7 mouse cellular contexts compared by ENCODE assay signal in genomic region chr1:132008881-132009644, GRCm38 (mm10). TPM values are rescaled to one million over a fixed set of nuclear protein-coding genes. Genes with fewer than 3 reads are reported as not detected.
DNase-seq lines count a peak whose midpoint lies in the region; ATAC-seq and TF ChIP-seq lines count a peak whose summit lies in the region.

No protein-coding gene starts in this region.

- no peaks in the 10 kb centered on the region for H3K27me3 ChIP-seq in spleen, adult 2 months (ENCODE audit: control insufficient read depth, insufficient read depth, low read length)
- H3K27me3 ChIP-seq in forebrain, embryonic 12.5 days, result no peaks in the 10 kb centered on the region
- H3K27me3 ChIP-seq in liver, embryonic 14.5 days (ENCODE audit: control insufficient read depth, insufficient read depth, low read length), result no peaks in the 10 kb centered on the region

- 5% methylated on average over 8 of the region's 8 CpGs for WGBS in spleen, adult 2 months
- 32% methylated on average over 8 of the region's 8 CpGs for WGBS in forebrain, embryonic 12.5 days
- WGBS in liver, embryonic 14.5 days (ENCODE audit: insufficient replicate concordance), result 15% methylated on average over 8 of the region's 8 CpGs

- TF ChIP-seq CTCF in spleen, adult 2 months (IDR thresholded peaks at IDR 0.05; ENCODE audit: extremely low read depth, insufficient read depth, insufficient read length, insufficient replicate concordance), result no peak
- TF ChIP-seq CTCF in liver, embryonic 14.5 days (IDR thresholded peaks at IDR 0.05; ENCODE audit: low read depth), result no peak

- no peak for ATAC-seq in forebrain, embryonic 12.5 days (ENCODE audit: low FRiP score)
- no peak for ATAC-seq in liver, embryonic 14.5 days (ENCODE audit: insufficient read depth)

- peak overlapping the region; percentile 79 for H3K4me2 ChIP-seq in forebrain, embryonic 12.5 days
- H3K4me2 ChIP-seq in liver, embryonic 14.5 days (ENCODE audit: low read depth), result peak overlapping the region; percentile 86

- H3K4me1 ChIP-seq in spleen, adult 2 months (ENCODE audit: control insufficient read depth, insufficient read depth, insufficient read length), result peaks cover 14% of the 10 kb centered on the region
- H3K4me1 ChIP-seq in forebrain, embryonic 12.5 days, result peaks cover 18% of the 10 kb centered on the region
- H3K4me1 ChIP-seq in liver, embryonic 14.5 days (replicated peaks; ENCODE audit: control insufficient read depth in 2 of 2, insufficient read depth in 2 of 2, low read length in 1 of 2), result peaks cover 10 to 17% of the 10 kb centered on the region in 2 experiments

- peak overlapping the region; percentile 74 for H3K4me3 ChIP-seq in spleen, adult 2 months (ENCODE audit: extremely low read depth, insufficient read depth, insufficient read length)
- H3K4me3 ChIP-seq in forebrain, embryonic 12.5 days (replicated peaks), result peak overlapping the region; percentile 89
- peak overlapping the region; percentile 69 to 80 for H3K4me3 ChIP-seq in liver, embryonic 14.5 days (ENCODE audit: insufficient read depth in 1 of 2, low read depth in 2 of 2, low read length in 2 of 2)

- intact Hi-C loops in left cerebral cortex, postnatal 4 days (cut with DNase I), result no loop called here

- DNase-seq in spleen, adult 2 months (ENCODE audit: low read depth in 1 of 2, low spot score in 2 of 2), result no peak
- DNase-seq in spleen, adult 12 weeks (ENCODE audit: low spot score), result no peak
- DNase-seq in liver, embryonic 14.5 days (ENCODE audit: low read depth in 3 of 3, low spot score in 3 of 3), result no peak
- DNase-seq in cerebellum, adult 18-20 months, result no peak
- DNase-seq in left cerebral cortex, postnatal 4 days, result no peak
- no peak for DNase-seq in yolk sac, embryonic 10.5 days (ENCODE audit: low spot score)

- no peaks in the 10 kb centered on the region for H3K9me3 ChIP-seq in forebrain, embryonic 12.5 days
- H3K9me3 ChIP-seq in liver, embryonic 14.5 days (ENCODE audit: control insufficient read depth, low read length), result no peaks in the 10 kb centered on the region

- TF ChIP-seq POLR2A in spleen, adult 2 months (IDR thresholded peaks at IDR 0.05; ENCODE audit: low read depth, low read length), result no peak

- no peaks in the 10 kb centered on the region for H3K36me3 ChIP-seq in spleen, adult 2 months (ENCODE audit: control insufficient read depth, insufficient read depth, low read length)
- no peaks in the 10 kb centered on the region for H3K36me3 ChIP-seq in forebrain, embryonic 12.5 days (replicated peaks)
- no peaks in the 10 kb centered on the region; the same call in 1 of the 2 replicates for H3K36me3 ChIP-seq in liver, embryonic 14.5 days (replicated peaks; ENCODE audit: control insufficient read depth, insufficient read depth, low read depth)

- 0 out of 2 replicates have a peak overlapping the region, but pooled peaks have one; percentile 40 for H3K9ac ChIP-seq in forebrain, embryonic 12.5 days
- H3K9ac ChIP-seq in liver, embryonic 14.5 days (replicated peaks), result peak overlapping the region; percentile 91

- peak overlapping the region; percentile 100 for H3K27ac ChIP-seq in spleen, adult 2 months (ENCODE audit: insufficient read depth, low read length)
- no peak overlapping the region for H3K27ac ChIP-seq in forebrain, embryonic 12.5 days
- H3K27ac ChIP-seq in liver, embryonic 14.5 days, result peak overlapping the region; percentile 83

- TF ChIP-seq EP300 in liver, embryonic 14.5 days (IDR thresholded peaks at IDR 0.05; ENCODE audit: low read depth), result no peak

RNA-seq across cellular contexts. Expression of gene Elk4, which starts 1.7 kb away (rescaled TPM):
- 33.1 and 33.5 TPM in 2 replicates for polyA plus RNA-seq in spleen, adult 2 months (2012; rRNA removed)
- polyA plus RNA-seq in forebrain, embryonic 12.5 days (2016; fragmentation: Nextera tagmentation; extraction: Ambion mirVana), result 16.9 and 19.9 TPM in 2 replicates
- 8.8 and 9.1 TPM in 2 replicates for polyA plus RNA-seq in liver, embryonic 14.5 days (2012; rRNA removed)
- 8.9 and 12.0 TPM in 2 replicates for polyA plus RNA-seq in liver, embryonic 14.5 days (2014; fragmentation: Nextera tagmentation; extraction: Ambion mirVana)
- 10 to 100 TPM; 53.0 to 56.1 TPM for total RNA-seq in left cerebral cortex, postnatal 4 days (2021)

RNA-seq across cellular contexts. Expression of gene Slc45a3, which starts 46.3 kb away (rescaled TPM):
- 23.9 and 28.0 TPM in 2 replicates for polyA plus RNA-seq in spleen, adult 2 months (2012; rRNA removed)
- polyA plus RNA-seq in forebrain, embryonic 12.5 days (2016; fragmentation: Nextera tagmentation; extraction: Ambion mirVana), result 4.9 and 6.4 TPM in 2 replicates
- 1.9 and 2.4 TPM in 2 replicates for polyA plus RNA-seq in liver, embryonic 14.5 days (2012; rRNA removed)
- polyA plus RNA-seq in liver, embryonic 14.5 days (2014; fragmentation: Nextera tagmentation; extraction: Ambion mirVana), result 1.8 and 2.5 TPM in 2 replicates
- total RNA-seq in left cerebral cortex, postnatal 4 days (2021), result 1 to 10 TPM in 1 of 2 experiments, under 1 TPM in 1; 0.91 to 1.3 TPM

RNA-seq across cellular contexts. Expression of gene Mfsd4a, which starts 58.8 kb away (rescaled TPM):
- polyA plus RNA-seq in spleen, adult 2 months (2012; rRNA removed), result 1.0 and 1.1 TPM in 2 replicates
- polyA plus RNA-seq in forebrain, embryonic 12.5 days (2016; fragmentation: Nextera tagmentation; extraction: Ambion mirVana), result 14.2 and 16.0 TPM in 2 replicates
- polyA plus RNA-seq in liver, embryonic 14.5 days (2012; rRNA removed), result 0.02 TPM in 2 replicates
- polyA plus RNA-seq in liver, embryonic 14.5 days (2014; fragmentation: Nextera tagmentation; extraction: Ambion mirVana), result 2.6 and 4.1 TPM in 2 replicates
- 10 to 100 TPM; 14.6 to 20.9 TPM for total RNA-seq in left cerebral cortex, postnatal 4 days (2021)
